Mouse (Mus musculus) thymus, postnatal 4 days (tissue): ENCODE measurements around the gene Fam71b.
"Not testable (repeated sequence)": the region's sequence is repeated elsewhere in the genome, so short reads cannot be mapped to it uniquely, and the experiment has no call there.

ENCODE experiments used
- DNase-seq: peaks from one replicate; pipeline ENCODE4 v3.0.0; 2021

The Fam71b gene

GRCm38 (mm10) chr11:46386556-46386955 is 9.8 kb upstream of the Fam71b start:
- DNase-seq, result no peak

- DNase-seq, result no peak
Observed at GRCm38 (mm10) chr11:46387061-46387460, 9.3 kb upstream of the Fam71b start.

- peak; percentile 61 for DNase-seq
Observed at GRCm38 (mm10) chr11:46388438-46388837, 7.9 kb upstream of the Fam71b start.

- peak; percentile 76 for DNase-seq
Observed at GRCm38 (mm10) chr11:46389336-46390117, 6.8 kb upstream of the Fam71b start, which contains the start of gene Itk. Itk (minus strand) TSS chr11:46389515.

GRCm38 (mm10) chr11:46390621-46391020 is 5.7 kb upstream of the Fam71b start:
- DNase-seq, result no peak

- no peak for DNase-seq
Observed at GRCm38 (mm10) chr11:46392890-46393289, 3.5 kb upstream of the Fam71b start.

- DNase-seq, result no peak
Observed at GRCm38 (mm10) chr11:46393413-46393812, 2.9 kb upstream of the Fam71b start.

GRCm38 (mm10) chr11:46395088-46395487 is 1.3 kb upstream of the Fam71b start:
- no peak for DNase-seq

- peak; percentile 60 for DNase-seq
Observed at GRCm38 (mm10) chr11:46395698-46396097, 661 bp upstream of the Fam71b start.

GRCm38 (mm10) chr11:46396860-46397179 is 461 bp downstream of the Fam71b start:
- no peak for DNase-seq

GRCm38 (mm10) chr11:46397900-46398299 is 1.5 kb downstream of the Fam71b start:
- no peak for DNase-seq

GRCm38 (mm10) chr11:46398473-46398872 is 2.1 kb downstream of the Fam71b start:
- DNase-seq, result no peak

GRCm38 (mm10) chr11:46398933-46399383 is 2.6 kb downstream of the Fam71b start:
- peak; percentile 60 for DNase-seq

- no peak for DNase-seq
Observed at GRCm38 (mm10) chr11:46401555-46401954, 5.2 kb downstream of the Fam71b start.

GRCm38 (mm10) chr11:46404986-46405385 is 8.6 kb downstream of the Fam71b start:
- DNase-seq, result peak; percentile 60

- no peak for DNase-seq
Observed at GRCm38 (mm10) chr11:46406721-46407120, 10.4 kb downstream of the Fam71b start.

GRCm38 (mm10) chr11:46410018-46410563 is 13.7 kb downstream of the Fam71b start:
- no peak for DNase-seq

GRCm38 (mm10) chr11:46418438-46418837 is 22.1 kb downstream of the Fam71b start:
- DNase-seq, result no peak

- no peak for DNase-seq
Observed at GRCm38 (mm10) chr11:46418860-46419259, 22.5 kb downstream of the Fam71b start.

GRCm38 (mm10) chr11:46421086-46421888 is 24.9 kb downstream of the Fam71b start:
- peak; percentile 64 for DNase-seq

- DNase-seq, result not testable (repeated sequence)
Observed at GRCm38 (mm10) chr11:46428131-46428530, 31.8 kb downstream of the Fam71b start.

GRCm38 (mm10) chr11:46430123-46430522 is 33.8 kb downstream of the Fam71b start:
- DNase-seq, result peak; percentile 29

- DNase-seq, result peak; percentile 91
Observed at GRCm38 (mm10) chr11:46431129-46431528, 34.8 kb downstream of the Fam71b start.

GRCm38 (mm10) chr11:46435363-46435762 is 39.0 kb downstream of the Fam71b start:
- DNase-seq, result no peak
